Mouse (Mus musculus): ENCODE results near the gene Tmem184c. TPM values are rescaled to one million over a fixed set of nuclear protein-coding genes. Genes with fewer than 3 reads are reported as not detected.

Gene Tmem184c
- polyA plus RNA-seq, 1 experiment from 2014 or later = 65.4 TPM

GRCm38 (mm10) chr8:77630691-77631090 lies 20.2 kb upstream of the Tmem184c start:
- no peak overlapping the region for H3K4me2 ChIP-seq (ENCODE audit: low read depth, low read length)
- H3K27me3 ChIP-seq (ENCODE audit: control insufficient read depth, insufficient read depth, low read length) = no peaks in the 10 kb centered on the region
- ATAC-seq (replicated peaks; ENCODE audit: insufficient number of reproducible peaks, low FRiP score, low TSS enrichment, low read depth) (no peak), DNase-seq (ENCODE audit: low spot score) (peak; percentile 22)
- H3K27ac ChIP-seq (replicated peaks; ENCODE audit: low read depth, low read length) = no peak overlapping the region
- no peaks in the 10 kb centered on the region for H3K36me3 ChIP-seq (replicated peaks; ENCODE audit: control insufficient read depth, insufficient read depth, low read depth, low read length)
- H3K4me3 ChIP-seq (ENCODE audit: low read depth, low read length) = no peak overlapping the region
- 49% methylated on average over 3 of the region's 3 CpGs for WGBS
- H3K9ac ChIP-seq (replicated peaks; ENCODE audit: low read length) = no peak overlapping the region
- H3K4me1 ChIP-seq (ENCODE audit: control insufficient read depth, insufficient read depth, low read length) = no peaks in the 10 kb centered on the region
- no peaks in the 10 kb centered on the region for H3K9me3 ChIP-seq (replicated peaks; ENCODE audit: control insufficient read depth, low read length)

GRCm38 (mm10) chr8:77629858-77630537 lies 19.5 kb upstream of the Tmem184c start:
- Histone ChIP-seq H3K36me3 (replicated peaks; ENCODE audit: control insufficient read depth, insufficient read depth, low read depth, low read length) (no peaks in the 10 kb centered on the region), H3K9me3 (replicated peaks; ENCODE audit: control insufficient read depth, low read length) (no peaks in the 10 kb centered on the region), H3K4me1 (ENCODE audit: control insufficient read depth, insufficient read depth, low read length) (no peaks in the 10 kb centered on the region), H3K4me3 (ENCODE audit: low read depth, low read length) (no peak overlapping the region), H3K27ac (replicated peaks; ENCODE audit: low read depth, low read length) (no peak overlapping the region), H3K4me2 (ENCODE audit: low read depth, low read length) (no peak overlapping the region), H3K27me3 (ENCODE audit: control insufficient read depth, insufficient read depth, low read length) (no peaks in the 10 kb centered on the region), H3K9ac (replicated peaks; ENCODE audit: low read length) (no peak overlapping the region)
- WGBS = 17% methylated on average over 15 of the region's 15 CpGs
- DNase-seq (ENCODE audit: low spot score) = peak; percentile 93
- ATAC-seq (replicated peaks; ENCODE audit: insufficient number of reproducible peaks, low FRiP score, low TSS enrichment, low read depth) = peak; percentile 62; the same call in 1 of the 2 replicates

- Histone ChIP-seq H3K9me3 (replicated peaks; ENCODE audit: control insufficient read depth, low read length) (no peaks in the 10 kb centered on the region), H3K27me3 (ENCODE audit: control insufficient read depth, insufficient read depth, low read length) (no peaks in the 10 kb centered on the region), H3K9ac (replicated peaks; ENCODE audit: low read length) (no peak overlapping the region), H3K4me3 (ENCODE audit: low read depth, low read length) (no peak overlapping the region), H3K4me1 (ENCODE audit: control insufficient read depth, insufficient read depth, low read length) (no peaks in the 10 kb centered on the region), H3K4me2 (ENCODE audit: low read depth, low read length) (no peak overlapping the region), H3K36me3 (replicated peaks; ENCODE audit: control insufficient read depth, insufficient read depth, low read depth, low read length) (no peaks in the 10 kb centered on the region), H3K27ac (replicated peaks; ENCODE audit: low read depth, low read length) (no peak overlapping the region)
- no peak for DNase-seq (ENCODE audit: low spot score)
- ATAC-seq (replicated peaks; ENCODE audit: insufficient number of reproducible peaks, low FRiP score, low TSS enrichment, low read depth) = no peak
- WGBS = 80% methylated on average over 7 of the region's 7 CpGs
Observed at GRCm38 (mm10) chr8:77623677-77624209, 13.2 kb upstream of the Tmem184c start.

- no peak overlapping the region for H3K9ac ChIP-seq (replicated peaks; ENCODE audit: low read length)
- H3K4me2 ChIP-seq (ENCODE audit: low read depth, low read length) = no peak overlapping the region
- H3K4me3 ChIP-seq (ENCODE audit: low read depth, low read length) = no peak overlapping the region
- H3K9me3 ChIP-seq (replicated peaks; ENCODE audit: control insufficient read depth, low read length) = no peaks in the 10 kb centered on the region
- ATAC-seq (replicated peaks; ENCODE audit: insufficient number of reproducible peaks, low FRiP score, low TSS enrichment, low read depth) = no peak
- WGBS = 55% methylated on average over 2 of the region's 2 CpGs
- H3K4me1 ChIP-seq (ENCODE audit: control insufficient read depth, insufficient read depth, low read length) = no peaks in the 10 kb centered on the region
- no peak overlapping the region for H3K27ac ChIP-seq (replicated peaks; ENCODE audit: low read depth, low read length)
- no peaks in the 10 kb centered on the region for H3K27me3 ChIP-seq (ENCODE audit: control insufficient read depth, insufficient read depth, low read length)
- peak; percentile 22 for DNase-seq (ENCODE audit: low spot score)
- H3K36me3 ChIP-seq (replicated peaks; ENCODE audit: control insufficient read depth, insufficient read depth, low read depth, low read length) = no peaks in the 10 kb centered on the region
Observed at GRCm38 (mm10) chr8:77617916-77618315, 7.4 kb upstream of the Tmem184c start.

GRCm38 (mm10) chr8:77609621-77610020 lies 877 bp downstream of the Tmem184c start:
- Histone ChIP-seq H3K4me3 (ENCODE audit: low read depth, low read length) (peak overlapping the region; percentile 82), H3K9ac (replicated peaks; ENCODE audit: low read length) (peak overlapping the region; percentile 73), H3K9me3 (replicated peaks; ENCODE audit: control insufficient read depth, low read length) (no peaks in the 10 kb centered on the region), H3K27me3 (ENCODE audit: control insufficient read depth, insufficient read depth, low read length) (no peaks in the 10 kb centered on the region), H3K4me2 (ENCODE audit: low read depth, low read length) (peak overlapping the region; percentile 73), H3K27ac (replicated peaks; ENCODE audit: low read depth, low read length) (no peak overlapping the region), H3K4me1 (ENCODE audit: control insufficient read depth, insufficient read depth, low read length) (no peaks in the 10 kb centered on the region), H3K36me3 (replicated peaks; ENCODE audit: control insufficient read depth, insufficient read depth, low read depth, low read length) (no peaks in the 10 kb centered on the region)
- DNase-seq (ENCODE audit: low spot score) = no peak
- ATAC-seq (replicated peaks; ENCODE audit: insufficient number of reproducible peaks, low FRiP score, low TSS enrichment, low read depth) = no peak
- 10% methylated on average over 7 of the region's 7 CpGs for WGBS

- no peak overlapping the region for H3K27ac ChIP-seq (replicated peaks; ENCODE audit: low read depth, low read length)
- DNase-seq (ENCODE audit: low spot score) (no peak), ATAC-seq (replicated peaks; ENCODE audit: insufficient number of reproducible peaks, low FRiP score, low TSS enrichment, low read depth) (no peak)
- no peaks in the 10 kb centered on the region for H3K27me3 ChIP-seq (ENCODE audit: control insufficient read depth, insufficient read depth, low read length)
- no peak overlapping the region for H3K9ac ChIP-seq (replicated peaks; ENCODE audit: low read length)
- H3K4me3 ChIP-seq (ENCODE audit: low read depth, low read length) = no peak overlapping the region
- no peak overlapping the region for H3K4me2 ChIP-seq (ENCODE audit: low read depth, low read length)
- H3K4me1 ChIP-seq (ENCODE audit: control insufficient read depth, insufficient read depth, low read length) = no peaks in the 10 kb centered on the region
- H3K9me3 ChIP-seq (replicated peaks; ENCODE audit: control insufficient read depth, low read length) = no peaks in the 10 kb centered on the region
- no peaks in the 10 kb centered on the region; the same call in none of the 2 replicates for H3K36me3 ChIP-seq (replicated peaks; ENCODE audit: control insufficient read depth, insufficient read depth, low read depth, low read length)
- 90% methylated on average over 4 of the region's 4 CpGs for WGBS
Observed at GRCm38 (mm10) chr8:77584174-77584573, 26.3 kb downstream of the Tmem184c start.

GRCm38 (mm10) chr8:77577674-77578073 lies 32.8 kb downstream of the Tmem184c start:
- whole genome bisulfite sequencing = 91% methylated on average over 7 of the region's 7 CpGs
- H3K9ac ChIP-seq (replicated peaks; ENCODE audit: low read length) = no peak overlapping the region
- ATAC-seq (replicated peaks; ENCODE audit: insufficient number of reproducible peaks, low FRiP score, low TSS enrichment, low read depth) (no peak), DNase-seq (ENCODE audit: low spot score) (no peak)
- H3K27ac ChIP-seq (replicated peaks; ENCODE audit: low read depth, low read length) = no peak overlapping the region
- H3K4me3 ChIP-seq (ENCODE audit: low read depth, low read length) = no peak overlapping the region
- no peaks in the 10 kb centered on the region for H3K9me3 ChIP-seq (replicated peaks; ENCODE audit: control insufficient read depth, low read length)
- H3K36me3 ChIP-seq (replicated peaks; ENCODE audit: control insufficient read depth, insufficient read depth, low read depth, low read length) = no peaks in the 10 kb centered on the region; the same call in none of the 2 replicates
- H3K4me2 ChIP-seq (ENCODE audit: low read depth, low read length) = no peak overlapping the region
- no peaks in the 10 kb centered on the region for H3K27me3 ChIP-seq (ENCODE audit: control insufficient read depth, insufficient read depth, low read length)
- no peaks in the 10 kb centered on the region for H3K4me1 ChIP-seq (ENCODE audit: control insufficient read depth, insufficient read depth, low read length)

GRCm38 (mm10) chr8:77574229-77574628 lies 36.3 kb downstream of the Tmem184c start:
- WGBS = 78% methylated on average over 5 of the region's 5 CpGs
- no peak overlapping the region for H3K4me2 ChIP-seq (ENCODE audit: low read depth, low read length)
- no peak overlapping the region for H3K9ac ChIP-seq (replicated peaks; ENCODE audit: low read length)
- H3K9me3 ChIP-seq (replicated peaks; ENCODE audit: control insufficient read depth, low read length) = no peaks in the 10 kb centered on the region
- no peak overlapping the region for H3K27ac ChIP-seq (replicated peaks; ENCODE audit: low read depth, low read length)
- no peaks in the 10 kb centered on the region for H3K27me3 ChIP-seq (ENCODE audit: control insufficient read depth, insufficient read depth, low read length)
- H3K4me3 ChIP-seq (ENCODE audit: low read depth, low read length) = no peak overlapping the region
- no peaks in the 10 kb centered on the region for H3K36me3 ChIP-seq (replicated peaks; ENCODE audit: control insufficient read depth, insufficient read depth, low read depth, low read length)
- DNase-seq (ENCODE audit: low spot score) (no peak), ATAC-seq (replicated peaks; ENCODE audit: insufficient number of reproducible peaks, low FRiP score, low TSS enrichment, low read depth) (no peak)
- no peaks in the 10 kb centered on the region for H3K4me1 ChIP-seq (ENCODE audit: control insufficient read depth, insufficient read depth, low read length)

Measured in embryonic facial prominence, embryonic 11.5 days (tissue).